Mouse (Mus musculus) spleen, adult 2 months (tissue): ENCODE measurements around the gene Galnt17. TPM values are rescaled to one million over a fixed set of nuclear protein-coding genes. Genes with fewer than 3 reads are reported as not detected.

ENCODE experiments used
- DNase-seq, 2 experiments: peaks; one replicate each; pipeline versions ENCODE4 v3.0.0 to v3.0.0-alpha.2; 2012 to 2021; ENCODE audit warnings: low spot score in 2 of 2, low read depth in 1 of 2
- H3K27ac ChIP-seq: fragments of 200-500 bp; 2 replicates; pipeline ENCODE4 v1.5.1; 2012; ENCODE audit warnings: low read length, inconsistent platforms; ENCODE audit not compliant: insufficient read depth
- H3K27me3 ChIP-seq: fragments of 200-500 bp; 2 replicates; pipeline ENCODE4 v1.6.1; 2012; ENCODE audit warnings: mild to moderate bottlenecking, moderate library complexity, low read length, inconsistent platforms; ENCODE audit not compliant: control insufficient read depth, insufficient read depth
- H3K36me3 ChIP-seq: fragments of 200-500 bp; 2 replicates; pipeline ENCODE4 v1.6.1; 2012; ENCODE audit warnings: mild to moderate bottlenecking, low read length, inconsistent platforms; ENCODE audit not compliant: control insufficient read depth, insufficient read depth
- H3K4me1 ChIP-seq: fragments of 200-500 bp; 2 replicates; pipeline ENCODE4 v1.6.1; 2011; ENCODE audit warnings: inconsistent platforms; ENCODE audit not compliant: control insufficient read depth, insufficient read depth, insufficient read length
- H3K4me3 ChIP-seq: fragments of 200-500 bp; 2 replicates; pipeline ENCODE4 v1.5.1; 2011; ENCODE audit warnings: mild to moderate bottlenecking, inconsistent platforms; ENCODE audit not compliant: insufficient read depth, insufficient read length; ENCODE audit errors: extremely low read depth
- CTCF ChIP-seq: fragments of 200-500 bp; IDR thresholded peaks from 2 replicates; pipeline ENCODE4 v1.5.1; 2011; ENCODE audit warnings: mild to moderate bottlenecking, inconsistent platforms; ENCODE audit not compliant: insufficient read depth, insufficient read length, insufficient replicate concordance; ENCODE audit errors: extremely low read depth
- POLR2A ChIP-seq: fragments of 200-500 bp; IDR thresholded peaks from 2 replicates; pipeline ENCODE4 v1.6.1; 2011; ENCODE audit warnings: low read depth, low read length, inconsistent platforms
- WGBS: fragments of 180-500 bp; shearing (Covaris S2); methylation state at CpG from one replicate; pipeline ENCODE4 v1.1.7; 2018; 5-methylcytosine and 5-hydroxymethylcytosine counted together
- polyA plus RNA-seq: library from polyadenylated mRNA; depleted of rRNA; stranded (reverse); fragments of >200 nt; gene quantifications from 2 replicates; pipeline ENCODE4 v1.2.3, GENCODE M21; 2012

The Galnt17 gene
- polyA plus RNA-seq, 1 experiment, result 0.04 TPM

- WGBS, result 90% methylated on average over 3 of the region's 3 CpGs
- no peak for DNase-seq
Observed at GRCm38 (mm10) chr5:131006524-131006923, 301.8 kb downstream of the Galnt17 start.

DNA sequence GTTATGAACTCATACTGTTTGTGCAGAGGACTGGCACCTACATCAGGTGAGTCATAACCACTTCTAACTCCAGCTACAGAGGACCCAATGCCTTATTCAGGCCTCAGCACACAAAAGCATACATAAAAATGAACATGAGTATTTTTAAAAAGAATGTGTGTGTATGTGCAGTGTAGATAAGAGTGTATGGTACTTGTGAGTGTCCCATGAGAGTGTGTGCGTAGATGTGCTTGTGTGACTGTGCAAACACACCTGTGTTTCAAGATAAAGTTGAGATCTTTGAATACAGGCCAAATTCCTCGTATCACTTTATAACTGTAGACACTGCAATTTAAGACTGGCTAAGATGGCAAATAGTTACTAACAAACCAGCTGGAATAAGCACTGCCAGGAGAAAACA lies 307.7 kb downstream of the Galnt17 start:
- TF ChIP-seq CTCF (no peak), POLR2A (no peak)
- 79% methylated on average over 2 of the region's 2 CpGs for WGBS
- H3K4me3 ChIP-seq, result no peak overlapping the region
- no peaks in the 10 kb centered on the region for H3K4me1 ChIP-seq
- DNase-seq, result no peak
- no peaks in the 10 kb centered on the region for H3K36me3 ChIP-seq
- H3K27ac ChIP-seq, result no peak overlapping the region
- H3K27me3 ChIP-seq, result no peaks in the 10 kb centered on the region

More at GRCm38 (mm10) chr5:131006524-131006923, 301.8 kb downstream of the Galnt17 start:
- TF ChIP-seq POLR2A (no peak), CTCF (no peak)
- Histone ChIP-seq H3K36me3 (no peaks in the 10 kb centered on the region), H3K27me3 (no peaks in the 10 kb centered on the region), H3K4me1 (no peaks in the 10 kb centered on the region), H3K27ac (no peak overlapping the region), H3K4me3 (no peak overlapping the region)

DNA sequence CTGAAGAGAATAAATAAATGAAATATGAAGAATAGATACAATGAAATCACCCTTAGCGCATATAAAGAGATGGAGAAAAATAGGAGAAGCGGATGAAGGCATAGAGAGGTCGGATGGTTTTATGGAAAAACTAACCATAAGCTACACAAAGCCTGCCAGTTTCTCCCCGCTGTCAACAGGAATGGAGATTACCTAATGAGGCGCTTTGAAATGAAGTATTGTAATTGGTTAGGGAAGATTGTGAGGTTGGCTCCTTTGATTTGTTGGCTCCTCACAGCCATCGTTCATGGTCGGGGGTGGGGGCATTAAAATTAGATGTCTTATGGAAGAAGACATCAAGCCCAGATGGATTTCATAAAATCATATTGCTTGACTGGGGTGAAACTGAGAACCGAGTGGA lies 329.0 kb downstream of the Galnt17 start:
- 86% methylated on average over 8 of the region's 8 CpGs for WGBS
- no peaks in the 10 kb centered on the region for H3K36me3 ChIP-seq
- TF ChIP-seq POLR2A (no peak), CTCF (no peak)
- no peaks in the 10 kb centered on the region for H3K4me1 ChIP-seq
- no peak for DNase-seq
- no peak overlapping the region for H3K4me3 ChIP-seq
- H3K27ac ChIP-seq, result no peak overlapping the region
- no peaks in the 10 kb centered on the region for H3K27me3 ChIP-seq

GRCm38 (mm10) chr5:130978871-130979270 lies 329.4 kb downstream of the Galnt17 start:
- TF ChIP-seq POLR2A (no peak), CTCF (no peak)
- 80% methylated on average over 2 of the region's 2 CpGs for WGBS
- Histone ChIP-seq H3K4me3 (no peak overlapping the region), H3K4me1 (no peaks in the 10 kb centered on the region), H3K36me3 (no peaks in the 10 kb centered on the region), H3K27ac (no peak overlapping the region), H3K27me3 (no peaks in the 10 kb centered on the region)
- no peak for DNase-seq

DNA sequence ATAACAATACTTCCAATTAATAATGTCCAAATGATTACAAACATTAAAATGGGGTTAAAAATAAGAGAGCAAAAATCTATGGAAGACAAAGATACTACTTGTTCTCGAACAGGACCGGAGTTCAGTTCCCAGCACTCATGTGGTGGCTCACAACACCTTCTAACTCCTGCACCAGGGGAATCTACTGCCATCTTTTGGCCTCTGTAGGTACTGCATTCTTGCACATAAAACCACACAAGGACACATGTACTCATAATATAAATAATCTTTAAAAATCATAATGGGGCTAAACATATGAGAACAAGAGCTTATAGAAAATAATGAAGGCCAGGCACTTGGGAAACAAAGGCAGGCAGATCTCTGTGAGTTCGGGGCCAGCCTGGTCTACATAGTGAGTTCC lies 330.3 kb downstream of the Galnt17 start:
- 91% methylated on average over 3 of the region's 3 CpGs for WGBS
- TF ChIP-seq CTCF (no peak), POLR2A (no peak)
- no peak for DNase-seq
- no peaks in the 10 kb centered on the region for H3K36me3 ChIP-seq
- H3K27me3 ChIP-seq, result no peaks in the 10 kb centered on the region
- no peak overlapping the region for H3K4me3 ChIP-seq
- H3K4me1 ChIP-seq, result no peaks in the 10 kb centered on the region
- H3K27ac ChIP-seq, result no peak overlapping the region

GRCm38 (mm10) chr5:130952361-130952760 lies 355.9 kb downstream of the Galnt17 start:
- TF ChIP-seq CTCF, result no peak
- TF ChIP-seq POLR2A, result no peak
- no peak for DNase-seq
- Histone ChIP-seq H3K36me3 (no peaks in the 10 kb centered on the region), H3K27me3 (no peaks in the 10 kb centered on the region), H3K4me1 (no peaks in the 10 kb centered on the region), H3K27ac (no peak overlapping the region), H3K4me3 (no peak overlapping the region)
- 89% methylated on average over 7 of the region's 7 CpGs for WGBS

GRCm38 (mm10) chr5:130950894-130951400 lies 357.4 kb downstream of the Galnt17 start:
- Histone ChIP-seq H3K4me3 (no peak overlapping the region), H3K36me3 (no peaks in the 10 kb centered on the region), H3K27ac (no peak overlapping the region), H3K27me3 (no peaks in the 10 kb centered on the region), H3K4me1 (no peaks in the 10 kb centered on the region)
- no peak for TF ChIP-seq CTCF
- TF ChIP-seq POLR2A, result no peak
- no peak for DNase-seq
- 54% methylated on average over 6 of the region's 6 CpGs for WGBS
